Mouse (Mus musculus): ENCODE measurements around the gene Pigo. TPM values are rescaled to one million over a fixed set of nuclear protein-coding genes. Genes with fewer than 3 reads are reported as not detected.
"Not testable (repeated sequence)": the region's sequence is repeated elsewhere in the genome, so short reads cannot be mapped to it uniquely, and the experiment has no call there.

Gene Pigo
- polyA plus RNA-seq, 1 experiment from 2014 or later = 22.5 TPM

GRCm38 (mm10) chr4:43001272-43001671 lies 24.3 kb downstream of the Pigo start:
- DNase-seq (ENCODE audit: low spot score) = no peak
- WGBS = 79% methylated on average over 2 of the region's 2 CpGs
- no peak overlapping the region; the same call in 1 of the 2 replicates for H3K27ac ChIP-seq (ENCODE audit: low read depth, low read length)

GRCm38 (mm10) chr4:43000141-43000986 lies 25.3 kb downstream of the Pigo start, which contains the start of gene Vcp:
Vcp (minus strand) TSS chr4:43000507.
- not testable (repeated sequence) for H3K36me3 ChIP-seq (ENCODE audit: control insufficient read depth, insufficient read depth, low read length); H3K9me3 ChIP-seq (ENCODE audit: control insufficient read depth, low read length); H3K27me3 ChIP-seq (replicated peaks; ENCODE audit: control insufficient read depth, insufficient read depth, low read length)
- peak within 1 kb of the TSS; percentile 96 for H3K27ac ChIP-seq (ENCODE audit: low read depth, low read length)
- H3K4me1 ChIP-seq (replicated peaks; ENCODE audit: control insufficient read depth, insufficient read depth, low read length) = peaks cover 12% of the 10 kb centered on the region
- peak within 1 kb of the TSS; percentile 97 for H3K9ac ChIP-seq (ENCODE audit: low read depth, low read length)
- DNase-seq (ENCODE audit: low spot score) = peak; percentile 98
- WGBS = 2% methylated on average over 48 of the region's 56 CpGs
- H3K4me3 ChIP-seq (ENCODE audit: low read depth, low read length) = peak within 1 kb of the TSS; percentile 97
- peak; percentile 95 for ATAC-seq (replicated peaks; ENCODE audit: low FRiP score)
- peak within 1 kb of the TSS; percentile 96 for H3K4me2 ChIP-seq

More at GRCm38 (mm10) chr4:43001272-43001671, 24.3 kb downstream of the Pigo start:
- Histone ChIP-seq H3K36me3 (ENCODE audit: control insufficient read depth, insufficient read depth, low read length) (no peaks in the 10 kb centered on the region; the same call in 1 of the 2 replicates), H3K9me3 (ENCODE audit: control insufficient read depth, low read length) (no peaks in the 10 kb centered on the region), H3K4me1 (replicated peaks; ENCODE audit: control insufficient read depth, insufficient read depth, low read length) (peaks cover 12% of the 10 kb centered on the region), H3K27me3 (replicated peaks; ENCODE audit: control insufficient read depth, insufficient read depth, low read length) (no peaks in the 10 kb centered on the region), H3K4me2 (no peak overlapping the region), H3K9ac (ENCODE audit: low read depth, low read length) (no peak overlapping the region), H3K4me3 (ENCODE audit: low read depth, low read length) (no peak overlapping the region)
- ATAC-seq (replicated peaks; ENCODE audit: low FRiP score) = no peak

- Histone ChIP-seq H3K27me3 (replicated peaks; ENCODE audit: control insufficient read depth, insufficient read depth, low read length) (no peaks in the 10 kb centered on the region), H3K27ac (ENCODE audit: low read depth, low read length) (peak overlapping the region; percentile 96), H3K36me3 (ENCODE audit: control insufficient read depth, insufficient read depth, low read length) (peaks cover 8% of the 10 kb centered on the region), H3K9ac (ENCODE audit: low read depth, low read length) (peak overlapping the region; percentile 97), H3K4me3 (ENCODE audit: low read depth, low read length) (peak overlapping the region; percentile 97), H3K4me2 (peak overlapping the region; percentile 96), H3K9me3 (ENCODE audit: control insufficient read depth, low read length) (no peaks in the 10 kb centered on the region), H3K4me1 (replicated peaks; ENCODE audit: control insufficient read depth, insufficient read depth, low read length) (peaks cover 12% of the 10 kb centered on the region)
- peak; percentile 70 for ATAC-seq (replicated peaks; ENCODE audit: low FRiP score)
- peak; percentile 89 for DNase-seq (ENCODE audit: low spot score)
- WGBS = under 1% methylated on average over 44 of the region's 51 CpGs
These were observed 26.0 kb downstream of the Pigo start for GRCm38 (mm10) chr4:42999451-43000140.

GRCm38 (mm10) chr4:42998022-42998421 lies 27.6 kb downstream of the Pigo start:
- Histone ChIP-seq H3K36me3 (ENCODE audit: control insufficient read depth, insufficient read depth, low read length) (peaks cover 16% of the 10 kb centered on the region), H3K27ac (ENCODE audit: low read depth, low read length) (no peak overlapping the region), H3K9me3 (ENCODE audit: control insufficient read depth, low read length) (no peaks in the 10 kb centered on the region), H3K27me3 (replicated peaks; ENCODE audit: control insufficient read depth, insufficient read depth, low read length) (no peaks in the 10 kb centered on the region), H3K4me1 (replicated peaks; ENCODE audit: control insufficient read depth, insufficient read depth, low read length) (peaks cover 12% of the 10 kb centered on the region), H3K4me2 (peak overlapping the region; percentile 96), H3K9ac (ENCODE audit: low read depth, low read length) (no peak overlapping the region), H3K4me3 (ENCODE audit: low read depth, low read length) (peak overlapping the region; percentile 97; the same call in 1 of the 2 replicates)
- DNase-seq (ENCODE audit: low spot score) = no peak
- WGBS = 72% methylated on average over 2 of the region's 2 CpGs
- ATAC-seq (replicated peaks; ENCODE audit: low FRiP score) = no peak

GRCm38 (mm10) chr4:42988296-42988695 lies 37.3 kb downstream of the Pigo start:
- DNase-seq (ENCODE audit: low spot score) = no peak
- Histone ChIP-seq H3K9ac (ENCODE audit: low read depth, low read length) (no peak overlapping the region), H3K4me1 (replicated peaks; ENCODE audit: control insufficient read depth, insufficient read depth, low read length) (no peaks in the 10 kb centered on the region), H3K27ac (ENCODE audit: low read depth, low read length) (no peak overlapping the region), H3K4me2 (no peak overlapping the region), H3K9me3 (ENCODE audit: control insufficient read depth, low read length) (no peaks in the 10 kb centered on the region), H3K4me3 (ENCODE audit: low read depth, low read length) (no peak overlapping the region), H3K27me3 (replicated peaks; ENCODE audit: control insufficient read depth, insufficient read depth, low read length) (no peaks in the 10 kb centered on the region), H3K36me3 (ENCODE audit: control insufficient read depth, insufficient read depth, low read length) (peaks cover 73% of the 10 kb centered on the region)
- no peak for ATAC-seq (replicated peaks; ENCODE audit: low FRiP score)
- WGBS = 78% methylated on average over 1 of the region's 1 CpGs

- not testable (repeated sequence) for H3K4me3 ChIP-seq (ENCODE audit: low read depth, low read length); H3K27me3 ChIP-seq (replicated peaks; ENCODE audit: control insufficient read depth, insufficient read depth, low read length); H3K4me2 ChIP-seq; ATAC-seq (replicated peaks; ENCODE audit: low FRiP score); H3K9ac ChIP-seq (ENCODE audit: low read depth, low read length); DNase-seq (ENCODE audit: low spot score); H3K4me1 ChIP-seq (replicated peaks; ENCODE audit: control insufficient read depth, insufficient read depth, low read length); H3K9me3 ChIP-seq (ENCODE audit: control insufficient read depth, low read length); H3K27ac ChIP-seq (ENCODE audit: low read depth, low read length)
- peaks cover 35% of the 10 kb centered on the region for H3K36me3 ChIP-seq (ENCODE audit: control insufficient read depth, insufficient read depth, low read length)
- 90% methylated on average over 7 of the region's 8 CpGs for WGBS
These were observed 45.2 kb downstream of the Pigo start for GRCm38 (mm10) chr4:42980467-42980866.

GRCm38 (mm10) chr4:42978062-42978461 lies 47.6 kb downstream of the Pigo start:
- no peak overlapping the region for H3K9ac ChIP-seq (ENCODE audit: low read depth, low read length)
- no peak overlapping the region for H3K27ac ChIP-seq (ENCODE audit: low read depth, low read length)
- no peaks in the 10 kb centered on the region for H3K4me1 ChIP-seq (replicated peaks; ENCODE audit: control insufficient read depth, insufficient read depth, low read length)
- no peak overlapping the region for H3K4me3 ChIP-seq (ENCODE audit: low read depth, low read length)
- H3K36me3 ChIP-seq (ENCODE audit: control insufficient read depth, insufficient read depth, low read length) = peaks cover 21% of the 10 kb centered on the region; the same call in 1 of the 2 replicates
- WGBS = 85% methylated on average over 4 of the region's 4 CpGs
- no peak for ATAC-seq (replicated peaks; ENCODE audit: low FRiP score)
- no peak overlapping the region for H3K4me2 ChIP-seq
- no peak for DNase-seq (ENCODE audit: low spot score)
- no peaks in the 10 kb centered on the region for H3K27me3 ChIP-seq (replicated peaks; ENCODE audit: control insufficient read depth, insufficient read depth, low read length)
- H3K9me3 ChIP-seq (ENCODE audit: control insufficient read depth, low read length) = no peaks in the 10 kb centered on the region

- H3K9me3 ChIP-seq (ENCODE audit: control insufficient read depth, low read length) = no peaks in the 10 kb centered on the region
- no peak for DNase-seq (ENCODE audit: low spot score)
- H3K4me1 ChIP-seq (replicated peaks; ENCODE audit: control insufficient read depth, insufficient read depth, low read length) = no peaks in the 10 kb centered on the region
- H3K4me2 ChIP-seq = no peak overlapping the region
- no peak for ATAC-seq (replicated peaks; ENCODE audit: low FRiP score)
- H3K27me3 ChIP-seq (replicated peaks; ENCODE audit: control insufficient read depth, insufficient read depth, low read length) = no peaks in the 10 kb centered on the region
- H3K4me3 ChIP-seq (ENCODE audit: low read depth, low read length) = no peak overlapping the region
- 74% methylated on average over 5 of the region's 5 CpGs for WGBS
- no peak overlapping the region; the same call in 1 of the 2 replicates for H3K27ac ChIP-seq (ENCODE audit: low read depth, low read length)
- peaks cover 3% of the 10 kb centered on the region; the same call in 1 of the 2 replicates for H3K36me3 ChIP-seq (ENCODE audit: control insufficient read depth, insufficient read depth, low read length)
- no peak overlapping the region for H3K9ac ChIP-seq (ENCODE audit: low read depth, low read length)
These were observed 51.8 kb downstream of the Pigo start for GRCm38 (mm10) chr4:42973868-42974267.

Data from liver, embryonic 11.5 days (tissue).